Mouse (Mus musculus) lung, adult 2 months (tissue): ENCODE data around the gene Mid1. TPM values are rescaled to one million over a fixed set of nuclear protein-coding genes. Genes with fewer than 3 reads are reported as not detected.
"Not testable (repeated sequence)": the region's sequence is repeated elsewhere in the genome, so short reads cannot be mapped to it uniquely, and the experiment has no call there.

ENCODE experiments used
- DNase-seq: peaks from one replicate; pipeline ENCODE4 v3.0.0; 2022
- H3K4me1 ChIP-seq: fragments of 200-500 bp; 2 replicates; pipeline ENCODE4 v1.6.1; 2011; ENCODE audit warnings: low read length; ENCODE audit not compliant: control insufficient read depth, insufficient read depth
- H3K4me3 ChIP-seq: fragments of 200-500 bp; replicated peaks from 2 replicates; pipeline ENCODE3; 2011; ENCODE audit warnings: low read depth, mild to moderate bottlenecking, control low read depth, low read length; ENCODE audit errors: extremely low read depth
- WGBS: fragments of 180-500 bp; shearing (Covaris S2); methylation state at CpG from one replicate; pipeline ENCODE4 v1.1.7; 2018; 5-methylcytosine and 5-hydroxymethylcytosine counted together
- polyA plus RNA-seq: library from polyadenylated mRNA; depleted of rRNA; stranded (reverse); fragments of >200 nt; gene quantifications from 2 replicates; pipeline ENCODE4 v1.2.3, GENCODE M21; 2012

Mid1 gene
- polyA plus RNA-seq, 1 experiment = 9.6 TPM

GRCm38 (mm10) chrX:169985796-169986195 lies 300.8 kb downstream of the Mid1 start:
- 83% methylated on average over 18 of the region's 18 CpGs for WGBS
- not testable (repeated sequence) for H3K4me1 ChIP-seq, H3K4me3 ChIP-seq
- DNase-seq = peak; percentile 34

GRCm38 (mm10) chrX:169986519-169987367 lies 301.7 kb downstream of the Mid1 start:
- WGBS = 35% methylated on average over 51 of the region's 51 CpGs
- not testable (repeated sequence) for H3K4me1 ChIP-seq
- H3K4me3 ChIP-seq = peak overlapping the region; percentile 57
- peak; percentile 82 for DNase-seq

GRCm38 (mm10) chrX:169987368-169987837 lies 302.4 kb downstream of the Mid1 start:
- 83% methylated on average over 28 of the region's 28 CpGs for WGBS
- H3K4me3 ChIP-seq, H3K4me1 ChIP-seq: not testable (repeated sequence)
- peak; percentile 46 for DNase-seq

- DNase-seq = peak; percentile 34
- not testable (repeated sequence) for H3K4me3 ChIP-seq, H3K4me1 ChIP-seq
- WGBS = 91% methylated on average over 56 of the region's 56 CpGs
Observed at GRCm38 (mm10) chrX:169988571-169989218, 303.7 kb downstream of the Mid1 start.

- DNase-seq, H3K4me1 ChIP-seq: not testable (repeated sequence)
- 90% methylated on average over 8 of the region's 8 CpGs for WGBS
Observed at GRCm38 (mm10) chrX:169989219-169989595, 304.2 kb downstream of the Mid1 start.

GRCm38 (mm10) chrX:169989691-169990631 lies 305.0 kb downstream of the Mid1 start:
- WGBS = 73% methylated on average over 56 of the region's 56 CpGs
- H3K4me1 ChIP-seq, H3K4me3 ChIP-seq: not testable (repeated sequence)
- DNase-seq = peak; percentile 64

More at GRCm38 (mm10) chrX:169989219-169989595, 304.2 kb downstream of the Mid1 start:
- H3K4me3 ChIP-seq = not testable (repeated sequence)

GRCm38 (mm10) chrX:169991128-169991873 lies 306.3 kb downstream of the Mid1 start:
- 8% methylated on average over 14 of the region's 28 CpGs for WGBS
- peak; percentile 97 for DNase-seq
- H3K4me3 ChIP-seq, H3K4me1 ChIP-seq: not testable (repeated sequence)

- not testable (repeated sequence) for H3K4me3 ChIP-seq, DNase-seq, H3K4me1 ChIP-seq
- 12% methylated on average over 8 of the region's 15 CpGs for WGBS
Observed at GRCm38 (mm10) chrX:169992086-169992930, 307.3 kb downstream of the Mid1 start.

GRCm38 (mm10) chrX:169992951-169993547 lies 308.1 kb downstream of the Mid1 start:
- H3K4me3 ChIP-seq, H3K4me1 ChIP-seq, DNase-seq: not testable (repeated sequence)
- no CpG with 5 or more reads among the region's 8 CpGs for WGBS

GRCm38 (mm10) chrX:169994011-169994865 lies 309.2 kb downstream of the Mid1 start:
- not testable (repeated sequence) for DNase-seq

GRCm38 (mm10) chrX:169994866-169995711 lies 310.1 kb downstream of the Mid1 start:
- H3K4me3 ChIP-seq, H3K4me1 ChIP-seq, DNase-seq: not testable (repeated sequence)
- 27% methylated on average over 2 of the region's 2 CpGs for WGBS

More at GRCm38 (mm10) chrX:169994011-169994865, 309.2 kb downstream of the Mid1 start:
- H3K4me1 ChIP-seq, H3K4me3 ChIP-seq: not testable (repeated sequence)
- WGBS = 14% methylated on average over 3 of the region's 33 CpGs
